Mouse (Mus musculus) lung, postnatal 14 days (tissue): ENCODE measurements around the gene Uba7.

Source experiments
- DNase-seq: peaks from one replicate; pipeline ENCODE4 v3.0.0; 2021

Uba7 gene

DNA sequence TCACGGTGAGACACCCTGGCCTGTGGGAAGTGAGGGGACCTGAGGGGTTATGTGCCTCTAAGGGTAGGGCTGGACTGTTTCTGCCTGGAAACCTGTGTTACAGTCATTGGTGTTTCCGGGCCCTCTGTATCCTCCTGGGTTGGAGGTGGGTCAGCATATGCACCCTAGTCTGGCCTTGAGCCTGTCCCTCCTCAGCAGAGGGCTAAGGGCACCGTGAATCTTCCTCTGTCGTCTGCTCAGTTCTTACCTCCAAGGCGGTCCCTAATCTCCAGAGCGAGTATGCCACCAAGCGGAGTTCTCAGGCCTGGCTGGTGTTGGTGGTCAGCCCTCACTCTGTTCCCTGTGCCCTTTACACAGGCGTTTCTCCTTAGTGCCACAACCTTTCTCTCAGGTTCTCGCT, 12.4 kb upstream of the Uba7 start:
- no peak for DNase-seq

DNA sequence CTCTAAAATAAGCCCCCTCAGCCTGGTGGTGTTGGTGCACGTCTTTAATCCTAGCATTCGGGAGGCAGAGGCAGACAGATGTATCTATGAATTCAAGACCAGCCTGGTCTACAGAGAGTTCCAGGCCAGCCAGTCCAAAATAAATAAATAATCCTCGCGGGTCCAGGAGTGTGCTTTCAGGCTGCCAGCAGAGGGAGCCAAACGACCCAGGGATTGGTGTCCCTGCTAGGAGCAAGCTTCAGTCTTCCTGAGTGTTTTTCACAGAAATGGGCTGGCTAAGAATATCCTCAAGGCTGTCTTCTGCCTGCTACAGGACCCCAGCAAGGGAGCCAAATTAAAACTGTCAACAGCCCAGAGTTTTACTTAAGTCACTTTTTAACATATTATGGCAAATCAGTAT, 11.6 kb upstream of the Uba7 start:
- peak; percentile 93 for DNase-seq

DNA sequence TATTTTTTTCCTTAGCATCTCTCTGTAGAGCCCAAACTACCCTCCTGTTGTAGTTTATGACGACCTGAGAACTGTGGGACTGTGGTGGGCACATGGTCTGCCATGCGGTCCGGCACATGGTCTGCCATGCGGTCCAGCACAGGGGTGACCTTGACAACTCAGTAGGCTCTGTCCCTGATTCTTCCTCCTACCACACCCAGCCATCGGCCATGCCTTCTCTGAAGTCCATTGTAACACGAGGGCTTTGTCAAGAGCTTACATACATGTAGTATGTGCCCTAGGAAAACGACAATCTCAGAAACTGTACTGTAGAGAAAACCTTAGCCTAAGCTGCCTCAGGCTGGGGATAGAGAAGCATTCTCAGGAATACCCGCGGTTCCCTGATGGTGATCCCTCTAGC, 10.6 kb upstream of the Uba7 start:
- no peak for DNase-seq

DNA sequence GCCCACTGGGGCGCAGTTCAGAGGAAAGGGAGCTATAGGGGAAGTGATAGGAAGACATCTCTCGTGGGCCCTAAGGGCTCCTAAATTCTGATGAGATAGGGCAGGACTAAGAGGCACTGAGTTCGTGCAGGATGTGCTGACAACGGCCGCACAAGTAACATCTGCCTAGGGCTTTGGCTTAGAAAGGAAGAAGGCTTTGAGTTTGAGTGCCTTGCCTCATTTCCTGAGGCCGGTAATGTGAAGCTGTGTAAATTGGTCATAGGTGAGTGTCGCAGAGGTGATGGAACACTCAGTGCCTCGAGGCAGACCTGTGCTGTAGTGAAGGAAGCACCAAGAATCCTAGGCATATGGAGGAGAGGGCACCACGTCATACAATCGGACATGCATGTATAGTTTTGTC, 8.6 kb upstream of the Uba7 start:
- no peak for DNase-seq

DNA sequence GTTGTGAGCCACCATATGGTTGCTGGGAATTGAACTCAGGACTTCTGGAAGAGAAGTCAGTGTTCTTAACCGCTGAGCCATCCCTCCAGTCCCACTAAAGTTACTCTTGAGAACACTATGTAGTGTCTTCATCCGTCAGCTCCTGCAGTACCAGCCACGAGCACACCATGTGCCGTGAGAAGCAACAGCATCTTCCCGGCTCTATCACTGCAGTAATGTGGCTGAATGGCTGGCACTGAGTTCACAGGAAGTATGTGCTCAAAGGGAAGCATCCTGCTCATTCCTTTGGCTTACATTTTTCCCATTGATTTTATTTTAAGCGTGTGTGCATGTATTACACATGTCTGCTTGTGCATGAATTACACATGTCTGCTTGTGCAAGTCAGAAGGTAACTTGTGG, 7.9 kb upstream of the Uba7 start:
- DNase-seq = no peak

DNA sequence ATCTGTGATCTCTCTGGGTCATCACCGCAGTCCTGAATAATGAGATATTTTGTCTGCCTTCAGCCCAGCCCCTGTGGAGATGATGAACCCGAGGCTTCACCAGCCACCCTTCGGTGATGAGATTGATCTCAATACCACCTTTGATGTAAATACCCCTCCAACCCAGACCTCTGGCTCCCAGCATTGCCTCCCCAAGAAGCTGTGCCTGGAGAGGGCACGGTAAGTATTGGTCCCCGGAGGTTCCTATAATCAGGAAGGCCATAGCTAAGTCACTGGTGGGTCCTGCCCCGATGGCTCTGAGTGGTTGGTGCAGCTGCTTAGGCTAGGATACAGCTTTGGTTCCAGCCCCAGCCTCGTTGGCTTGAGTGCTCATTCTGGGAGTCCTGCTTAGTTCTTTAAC, 6.8 kb upstream of the Uba7 start:
- DNase-seq = no peak

DNA sequence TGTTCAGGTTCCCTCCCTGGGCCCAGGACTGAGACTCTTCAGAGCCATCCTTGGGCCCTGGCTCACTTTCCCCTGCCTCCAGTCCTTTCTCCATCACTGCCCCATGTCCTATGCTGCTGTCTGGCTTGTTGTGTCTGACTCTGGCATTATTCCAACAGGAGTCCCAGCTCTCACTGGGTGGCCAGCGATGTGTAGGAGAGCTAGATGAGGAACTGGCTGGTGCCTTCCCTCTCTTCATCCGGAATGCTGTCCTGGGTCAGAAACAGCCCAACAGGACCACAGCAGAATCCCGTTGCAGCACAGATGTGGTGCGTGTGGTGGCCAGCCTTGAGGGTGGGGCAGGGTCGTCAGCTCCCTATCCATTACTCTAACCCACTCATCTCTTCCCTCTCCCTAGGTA, 5.0 kb upstream of the Uba7 start:
- DNase-seq = no peak

DNA sequence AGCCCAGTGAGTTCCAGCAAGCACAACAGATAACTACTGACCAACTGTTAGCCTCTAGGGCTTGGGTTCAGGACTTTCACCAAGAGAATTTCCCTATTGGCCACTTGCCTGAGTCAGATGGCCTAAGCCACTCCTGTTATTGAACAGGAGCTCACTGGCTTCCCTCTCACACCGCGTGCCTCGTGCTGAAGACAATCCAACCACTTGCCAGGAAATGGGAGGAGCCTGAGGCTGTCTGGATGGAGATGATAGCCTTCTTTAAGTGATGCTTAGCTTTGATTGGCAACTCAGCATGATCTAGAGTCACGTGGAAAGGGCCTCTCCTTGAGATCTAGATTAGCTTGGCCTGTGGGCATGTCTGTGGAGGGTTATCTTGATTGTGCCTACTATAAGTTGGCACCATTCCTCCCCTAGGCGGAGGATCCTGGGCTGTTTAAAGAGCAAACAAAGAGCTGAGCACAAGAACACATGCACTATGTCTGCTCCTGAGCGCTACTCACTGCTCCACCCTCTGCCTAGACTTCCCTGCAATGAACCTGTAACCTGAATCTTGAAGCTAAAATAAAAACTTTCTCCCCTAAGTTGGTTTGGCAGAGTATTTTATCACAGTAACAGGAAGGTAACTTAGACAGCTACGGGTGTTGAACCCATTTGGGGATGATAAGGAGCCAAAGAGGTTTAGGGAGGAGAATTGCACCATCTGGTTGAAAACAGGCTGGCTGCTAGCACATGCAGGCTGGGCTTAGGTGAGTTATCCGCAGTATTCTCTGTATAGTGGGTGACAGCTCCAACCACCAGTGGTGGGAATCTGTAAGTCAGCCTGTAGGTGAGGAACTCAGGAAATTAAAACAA, 3.4 kb upstream of the Uba7 start:
- no peak for DNase-seq

DNA sequence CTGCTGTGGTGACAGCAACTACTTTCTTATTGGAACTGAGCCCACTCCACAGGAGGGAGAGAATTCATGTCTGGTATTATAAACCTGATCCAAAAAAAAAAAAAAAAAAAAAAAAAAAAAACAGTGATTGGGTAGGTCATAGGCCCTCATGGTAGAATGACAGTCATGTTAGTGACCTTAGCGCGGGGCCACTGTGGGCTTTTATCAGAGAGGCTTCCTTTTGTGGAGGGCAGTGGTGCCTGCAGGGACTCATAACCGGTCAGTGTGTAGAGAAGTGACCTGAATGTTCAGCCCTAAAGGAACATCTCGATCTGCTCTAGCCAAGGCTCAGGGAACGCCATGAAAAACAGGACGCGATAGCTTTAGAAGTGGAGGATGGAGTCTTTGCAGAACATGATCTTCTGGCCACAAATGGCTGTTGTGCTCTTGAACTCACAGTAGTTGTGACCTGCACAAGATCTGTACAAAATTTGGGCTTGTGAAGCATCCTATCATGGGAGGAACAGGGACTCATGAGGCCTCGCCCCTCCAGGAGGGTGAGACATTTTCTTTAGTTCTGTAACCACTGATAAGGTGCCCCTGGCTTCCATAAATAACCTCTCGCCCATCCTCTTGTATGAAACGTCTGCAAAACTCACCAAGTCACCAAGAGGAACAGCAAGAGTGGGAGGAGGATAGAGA, 674 bp upstream of the Uba7 start:
- no peak for DNase-seq

DNA sequence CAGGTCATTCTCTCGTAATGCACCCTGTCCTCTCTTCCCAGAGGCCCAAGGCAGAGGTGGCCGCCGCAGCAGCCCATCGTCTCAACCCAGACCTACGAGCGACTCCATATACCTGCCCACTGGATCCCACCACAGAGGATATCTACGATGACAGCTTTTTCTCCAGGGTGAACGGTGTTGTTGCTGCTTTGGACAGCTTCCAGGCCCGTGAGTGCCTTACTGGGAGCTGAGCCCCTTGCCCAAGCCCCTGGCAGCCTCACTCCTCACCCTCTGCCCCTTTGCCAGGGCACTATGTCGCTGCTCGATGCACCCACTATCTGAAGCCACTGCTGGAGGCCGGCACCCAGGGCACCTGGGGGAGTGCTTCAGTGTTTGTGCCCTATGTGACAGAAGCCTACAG, 3.5 kb downstream of the Uba7 start:
- no peak for DNase-seq

DNA sequence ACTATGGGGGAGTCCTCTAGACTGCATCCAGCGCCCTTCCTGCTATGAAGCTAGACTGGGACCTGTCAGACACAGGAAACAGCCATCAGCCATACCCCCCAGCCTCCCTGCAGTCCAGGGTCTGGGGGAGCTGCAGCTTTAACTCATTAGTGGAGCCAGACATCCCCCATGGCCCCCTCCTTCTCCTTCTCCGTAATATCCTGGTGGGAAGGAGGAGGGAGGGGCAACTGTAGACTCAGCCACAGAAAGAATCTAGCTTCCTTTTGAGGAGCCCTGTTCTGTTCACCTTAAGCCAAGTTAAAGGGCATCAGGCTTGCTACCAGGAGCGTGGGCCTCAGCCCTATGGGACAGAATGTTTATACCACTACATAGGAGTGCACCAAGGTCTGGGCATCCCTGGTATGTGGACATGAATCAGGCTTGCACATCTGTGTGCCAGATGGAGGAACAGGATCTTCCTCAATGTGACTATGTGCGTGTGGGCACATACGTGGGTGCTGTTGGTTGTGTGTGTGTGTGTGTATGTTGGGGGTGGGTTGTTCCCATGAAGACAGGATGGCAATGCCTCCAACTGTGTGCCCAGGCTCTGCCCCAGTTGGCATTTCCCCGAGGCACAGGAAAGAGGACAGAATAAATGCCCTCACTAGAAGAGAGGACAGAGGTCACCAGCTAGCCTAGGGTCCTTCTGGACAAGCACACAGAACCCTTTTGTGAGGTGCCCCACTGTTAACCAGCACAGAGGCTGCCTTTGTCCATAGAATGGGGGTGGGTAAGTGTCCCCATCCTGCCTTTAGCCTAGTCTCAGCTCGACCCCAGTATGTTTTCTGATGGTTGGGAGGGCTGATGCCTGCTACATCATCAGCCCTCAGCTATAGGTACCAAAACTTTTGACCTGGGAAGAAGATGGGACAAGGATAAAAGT, 6.6 kb downstream of the Uba7 start:
- peak; percentile 7 for DNase-seq

DNA sequence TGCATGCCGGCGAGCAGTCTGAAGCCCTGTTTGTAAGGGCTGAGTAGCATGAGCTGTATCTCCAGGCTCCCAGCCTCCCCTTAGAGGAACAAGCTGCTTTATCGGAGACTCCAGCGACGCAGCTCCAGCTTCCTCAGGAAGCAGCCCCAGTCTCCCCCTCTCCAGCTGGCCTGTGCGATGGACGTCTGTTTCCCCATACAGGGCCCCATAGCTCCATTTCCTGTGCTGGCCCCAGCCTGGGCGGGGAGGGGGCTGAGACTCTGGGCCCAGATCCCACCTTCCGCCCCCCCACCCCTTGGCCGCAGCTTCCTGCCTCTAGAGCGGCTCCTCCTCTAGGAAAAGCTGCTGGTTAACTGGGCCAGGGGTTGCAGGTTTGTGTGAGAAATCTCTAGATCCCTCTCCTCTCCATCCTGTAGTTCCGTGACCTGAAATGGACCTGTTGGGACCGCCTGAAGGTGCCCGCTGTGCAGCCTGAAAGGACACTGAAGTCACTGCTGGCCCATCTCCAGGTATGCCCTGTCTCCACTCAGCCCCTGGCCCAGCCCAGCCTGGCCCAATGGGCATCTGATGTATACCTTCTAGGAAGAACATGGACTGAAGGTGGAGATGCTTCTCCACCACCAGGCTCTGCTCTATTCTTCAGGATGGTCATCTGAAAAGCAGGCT, 7.5 kb downstream of the Uba7 start, which contains the start of gene Gm20661:
Gm20661 (plus strand) TSS at position 378 of the 666 bp plus-strand sequence.
- peak; percentile 77 for DNase-seq

DNA sequence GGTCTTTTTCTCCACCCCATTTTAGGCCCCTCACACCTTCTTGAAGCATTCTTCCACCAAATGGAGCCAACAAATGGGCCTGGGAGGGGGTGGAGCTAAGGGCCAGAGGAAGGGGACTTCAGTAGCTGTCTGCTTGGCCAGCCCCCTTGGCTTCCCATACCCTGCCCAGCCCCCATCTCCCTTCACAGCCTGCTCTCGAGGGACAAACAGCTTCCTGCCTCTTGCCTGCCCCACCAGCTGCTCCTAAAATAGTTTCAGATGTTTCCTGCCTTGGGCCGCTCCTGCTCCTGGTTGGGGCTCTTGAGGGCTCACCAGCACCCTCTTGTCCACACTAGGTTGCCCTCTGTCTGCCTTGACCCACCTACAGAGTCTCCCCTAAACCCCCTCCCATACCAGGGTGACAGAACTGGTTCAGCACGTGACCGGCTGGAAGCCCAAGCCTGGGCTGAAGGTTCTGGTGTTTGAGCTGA, 8.2 kb downstream of the Uba7 start:
- peak; percentile 82 for DNase-seq

DNA sequence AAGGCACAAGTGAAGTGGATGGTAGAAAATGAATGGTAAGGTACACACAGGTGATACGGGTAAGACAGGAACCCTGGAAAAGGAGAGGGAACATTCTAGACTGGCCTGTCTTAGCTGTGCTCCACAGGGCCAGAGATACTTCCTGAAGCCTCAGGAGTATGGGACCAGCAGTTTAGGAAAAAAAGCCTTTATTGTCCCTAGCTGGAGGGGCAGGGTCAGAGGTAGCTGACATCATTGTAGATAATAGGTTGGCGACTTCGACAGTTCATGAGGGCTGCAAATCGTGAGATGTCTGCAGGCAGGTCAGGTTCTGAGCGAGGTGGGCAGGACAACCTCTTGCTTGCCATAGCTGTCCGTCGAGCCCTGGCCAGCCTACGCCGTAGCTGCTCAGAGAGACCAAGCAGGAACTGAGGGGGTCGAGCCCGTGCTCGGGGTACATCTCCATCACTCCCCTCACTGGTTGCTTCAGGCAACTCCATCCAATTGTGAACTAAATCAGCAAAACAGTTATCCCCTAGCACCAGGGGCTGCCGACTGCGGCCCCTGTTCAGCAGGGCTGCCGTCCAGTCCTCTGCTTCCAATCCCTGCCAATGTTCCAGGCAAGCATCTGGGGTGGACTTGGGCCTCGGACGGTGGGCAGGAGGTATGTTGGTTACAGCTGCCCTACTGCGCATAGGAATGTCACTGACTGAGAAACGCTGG, 8.9 kb downstream of the Uba7 start:
- DNase-seq = no peak

DNA sequence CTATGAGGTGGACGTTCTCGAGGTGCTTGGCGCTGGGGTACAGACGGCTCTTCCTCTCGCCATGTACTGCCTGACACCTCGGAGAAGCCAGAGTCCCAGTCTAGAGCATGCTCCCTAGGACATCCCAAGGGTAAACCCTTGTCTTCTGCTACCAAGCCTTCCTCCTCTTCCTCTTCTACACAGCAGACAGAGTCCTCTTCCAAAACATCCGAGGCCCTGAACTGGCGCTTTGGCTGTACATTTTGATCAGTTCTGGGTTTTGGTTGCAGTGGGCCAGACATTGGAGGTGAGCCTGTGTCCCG, 9.4 kb downstream of the Uba7 start:
- DNase-seq = no peak

DNA sequence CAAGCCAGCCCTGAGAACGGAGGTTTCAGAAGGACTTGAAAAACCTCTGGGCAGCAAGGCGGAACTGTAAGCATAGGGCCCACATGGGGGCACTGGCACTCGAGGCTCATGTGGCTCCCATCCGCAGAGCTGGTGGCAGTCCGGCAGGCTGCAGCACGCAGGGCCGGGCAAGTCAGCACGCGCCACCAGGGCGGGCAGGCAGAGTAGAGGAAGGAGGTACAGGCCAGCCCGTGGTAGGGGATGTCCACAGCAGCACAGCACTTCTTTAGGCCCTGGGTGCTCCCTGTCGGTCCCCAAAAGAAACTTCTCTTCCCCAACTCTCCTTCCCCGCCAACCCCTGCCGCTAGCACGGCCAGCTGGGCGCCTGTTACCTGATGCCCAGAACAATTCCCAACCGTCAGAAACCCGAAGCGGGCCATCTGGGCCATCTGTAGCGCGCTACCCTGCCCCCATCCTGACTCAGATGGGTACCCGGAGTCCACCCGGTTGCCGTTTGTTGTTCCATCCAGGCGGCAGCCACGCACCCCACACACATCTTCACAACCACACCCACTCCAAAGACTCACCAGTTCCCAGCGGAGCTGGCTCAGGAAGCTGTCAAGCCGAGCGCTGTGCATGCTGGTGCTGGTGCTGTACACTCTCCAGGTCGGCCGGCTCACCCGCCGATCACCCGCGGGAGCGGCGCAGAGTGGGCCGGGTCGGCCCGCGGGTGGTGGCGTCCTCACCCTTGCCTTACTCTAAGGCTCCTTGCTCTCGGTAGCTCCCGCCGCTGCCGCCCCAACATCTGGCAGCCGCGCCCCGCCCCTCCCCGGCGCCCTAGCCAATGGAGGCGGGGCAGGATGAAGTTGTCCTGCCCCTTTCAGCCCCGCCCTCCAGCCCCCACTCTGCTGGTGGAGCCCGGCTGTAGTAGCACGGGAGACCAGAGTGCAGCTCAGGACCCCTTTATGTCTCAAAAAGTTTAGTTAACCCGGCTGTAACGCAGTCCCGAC, 10.1 kb downstream of the Uba7 start, which contains the start of gene Inka1:
Inka1 (minus strand) TSS at position 749 of the 989 bp plus-strand sequence.
- peak; percentile 92 for DNase-seq

DNA sequence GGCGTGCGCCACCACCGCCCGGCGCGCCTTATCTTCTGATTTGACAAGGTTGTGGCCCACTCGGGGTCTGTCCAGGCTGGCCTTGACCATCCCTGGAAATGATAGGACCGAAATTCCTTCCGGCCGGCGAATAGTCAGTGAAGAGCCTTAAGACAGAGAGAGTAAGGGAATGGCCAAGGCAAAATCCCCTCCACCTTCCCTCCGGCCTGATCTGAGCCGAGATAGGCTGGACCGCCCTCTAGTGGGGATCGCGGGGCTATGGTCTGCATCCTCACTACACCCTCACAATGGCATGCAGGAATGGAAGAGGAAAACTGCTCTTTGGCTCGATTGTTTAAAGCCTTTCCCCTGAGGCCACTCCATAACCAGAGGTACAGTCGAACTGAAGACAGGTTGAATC, 11.1 kb downstream of the Uba7 start:
- DNase-seq = peak; percentile 90

DNA sequence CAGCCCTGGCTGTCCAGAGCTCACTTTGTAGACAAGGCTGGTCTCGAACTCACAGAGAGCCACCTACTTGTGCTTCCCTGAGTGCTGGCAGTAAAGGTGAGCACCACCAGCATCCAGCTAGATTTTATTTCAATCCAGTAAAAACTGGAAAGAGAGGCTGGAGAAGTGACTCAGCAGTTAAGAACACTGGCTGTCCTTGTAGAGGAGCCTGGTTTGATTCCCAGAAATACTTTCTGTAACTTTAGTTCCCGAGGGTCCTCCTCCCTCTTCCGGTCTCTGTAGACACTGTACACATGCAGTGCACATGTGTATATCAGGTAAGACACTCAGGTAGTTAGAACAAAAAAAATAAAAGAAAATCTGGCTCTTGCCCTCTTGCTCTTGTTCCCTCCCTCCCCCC, 12.6 kb downstream of the Uba7 start:
- no peak for DNase-seq

DNA sequence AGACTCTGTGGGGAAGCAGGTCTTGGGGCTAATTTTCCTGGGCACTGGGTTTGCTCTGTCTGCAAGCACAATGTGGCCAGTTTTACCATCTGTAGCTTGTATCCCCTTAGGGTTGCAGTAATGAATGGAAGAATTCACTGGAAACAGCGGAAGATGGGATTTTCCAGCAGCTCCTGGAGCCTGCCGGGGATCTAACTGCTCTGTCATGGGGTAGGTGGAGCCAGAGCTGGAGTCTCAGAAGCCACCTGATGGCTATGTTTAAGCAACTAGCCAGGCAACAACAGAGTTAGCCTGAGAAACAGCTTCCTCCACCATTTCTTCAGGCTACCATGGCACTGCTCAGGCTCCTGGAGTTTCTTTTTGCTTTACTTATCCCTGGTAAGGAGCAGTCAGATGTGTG, 16.9 kb downstream of the Uba7 start, which contains the start of gene Cdhr4:
Cdhr4 (plus strand) TSS at position 301 of the 400 bp plus-strand sequence.
- DNase-seq = no peak

DNA sequence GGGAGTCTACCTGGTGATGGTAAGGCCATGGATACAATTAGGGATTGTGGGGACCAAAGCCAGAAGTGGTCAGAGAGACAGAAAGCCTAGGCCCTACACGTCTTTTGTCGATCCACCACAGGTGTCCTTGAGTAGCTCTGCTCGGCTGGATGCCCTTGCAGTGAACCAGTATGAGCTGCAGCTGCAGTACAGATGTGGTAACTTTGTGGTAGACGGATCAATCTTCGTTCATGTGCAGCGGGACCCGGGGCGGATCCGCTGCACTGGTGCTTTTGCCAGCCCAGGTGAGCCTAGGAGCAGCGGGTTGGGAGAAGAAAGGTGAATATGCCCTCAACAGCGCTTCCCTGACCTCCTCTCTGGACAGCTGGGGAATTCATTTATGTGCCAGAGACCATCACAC, 17.7 kb downstream of the Uba7 start:
- no peak for DNase-seq

DNA sequence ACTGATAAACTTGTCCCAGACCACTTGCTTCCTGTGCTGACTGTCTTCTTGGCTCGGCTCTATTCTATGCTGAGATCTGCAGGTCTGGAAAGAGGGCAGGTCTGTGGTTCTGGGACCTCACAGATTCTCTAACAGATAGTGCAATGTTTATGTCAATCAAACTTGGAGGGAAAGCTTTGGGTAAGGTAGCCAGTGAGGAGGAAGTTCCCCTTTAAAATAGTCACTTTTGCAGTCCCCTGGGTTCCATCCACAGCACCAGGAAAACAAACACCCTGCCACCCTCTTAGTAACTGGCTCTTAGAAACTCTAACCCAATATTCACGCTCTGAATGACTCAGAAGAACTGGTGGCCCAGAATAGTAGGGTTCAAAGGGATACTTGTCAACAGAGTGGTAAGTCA, 19.2 kb downstream of the Uba7 start:
- DNase-seq = no peak
